Mouse (Mus musculus): ENCODE data around the gene Prkd3. TPM values are rescaled to one million over a fixed set of nuclear protein-coding genes. Genes with fewer than 3 reads are reported as not detected.

Prkd3 gene
- total and polyA plus RNA-seq, 3 experiments: 4.8 to 5.7 TPM; not detected in 1

DNA sequence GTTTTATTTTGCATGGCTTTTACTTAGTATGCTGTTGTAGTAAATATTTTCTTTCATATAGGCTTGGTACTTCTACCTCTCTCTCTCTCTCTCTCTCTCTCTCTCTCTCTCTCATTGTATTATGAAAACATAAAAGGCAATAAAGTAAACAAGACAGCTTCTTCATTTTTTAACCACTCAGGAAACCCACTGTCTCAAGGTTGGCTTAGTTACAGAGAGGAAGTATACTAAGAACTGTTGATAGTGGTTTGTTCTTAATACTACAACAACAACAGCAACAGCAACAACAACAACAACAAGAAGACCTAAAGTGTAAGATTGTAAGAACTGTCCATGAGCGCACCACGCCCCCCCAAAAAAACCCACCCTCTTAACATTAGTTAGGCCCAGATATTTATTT lies 23.1 kb upstream of the Prkd3 start (continued):
- TF ChIP-seq EP300 (IDR thresholded peaks at IDR 0.05; ENCODE audit: low read depth in 1 of 2, low read length in 2 of 2): no peak
- no peak for TF ChIP-seq JUND (IDR thresholded peaks at IDR 0.05; ENCODE audit: low read depth, low read length)
- no peak for TF ChIP-seq MYB (IDR thresholded peaks at IDR 0.05; ENCODE audit: low read depth, low read length)
- no peak for TF ChIP-seq USF2 (IDR thresholded peaks at IDR 0.05; ENCODE audit: borderline replicate concordance in 1 of 2, insufficient read depth in 1 of 2, low read depth in 1 of 2, low read length in 2 of 2)
- no peak for TF ChIP-seq TAL1 (IDR thresholded peaks at IDR 0.05; ENCODE audit: low read length)
- TF ChIP-seq TCF12 (IDR thresholded peaks at IDR 0.05; ENCODE audit: low read depth, low read length): no peak

DNA sequence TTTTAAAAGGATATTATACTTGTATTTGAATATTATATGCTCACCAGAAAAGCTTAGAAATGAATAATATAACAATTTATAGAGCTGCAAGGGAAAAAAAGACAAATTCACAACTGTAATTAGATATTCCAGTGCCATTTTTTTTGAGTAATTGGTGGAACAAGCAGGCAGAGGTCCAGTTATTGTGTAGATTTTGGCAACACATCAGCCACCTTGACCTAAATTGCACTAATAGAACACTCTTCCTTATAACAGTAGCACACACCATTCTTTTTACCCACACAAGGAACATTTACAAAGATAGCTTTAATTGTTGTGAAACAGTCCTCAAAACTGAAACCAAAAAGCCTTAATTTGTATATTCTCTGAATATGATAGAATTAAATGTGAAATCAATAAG lies 19.0 kb upstream of the Prkd3 start:
- Histone ChIP-seq H3K27ac (ENCODE audit: control insufficient read depth, low read depth, low read length) (no peak overlapping the region), H3K4me3 (ENCODE audit: control insufficient read depth in 1 of 2, insufficient read depth in 1 of 2, low read depth in 2 of 2, low read length in 2 of 2) (no peak overlapping the region), H3K4me1 (ENCODE audit: control insufficient read depth in 1 of 2, insufficient read depth in 2 of 2, low read length in 2 of 2) (no peaks in the 10 kb centered on the region), H3K79me2 (ENCODE audit: control insufficient read depth, insufficient read depth, low read length, poor library complexity) (no peaks in the 10 kb centered on the region), H3K36me3 (ENCODE audit: control insufficient read depth in 1 of 2, insufficient read depth in 2 of 2, low read length in 2 of 2) (no peaks in the 10 kb centered on the region), H3K27me3 (ENCODE audit: control insufficient read depth in 1 of 2, insufficient read depth in 2 of 2, low read length in 2 of 2) (no peaks in the 10 kb centered on the region), H3K9ac (ENCODE audit: control insufficient read depth, low read depth, low read length, poor library complexity, severe bottlenecking) (no peak overlapping the region), H3K9me3 (replicated peaks; ENCODE audit: insufficient read depth, low read length) (no peaks in the 10 kb centered on the region)
- DNase-seq (ENCODE audit: low read depth, low spot score): no peak
- TF ChIP-seq UBTF (IDR thresholded peaks at IDR 0.05; ENCODE audit: borderline replicate concordance, insufficient read depth, low read depth, low read length): no peak

GRCm38 (mm10) chr17:79032782-79033181 lies 12.2 kb upstream of the Prkd3 start:
- no peak for DNase-seq (ENCODE audit: low read depth, low spot score)
- TF ChIP-seq HCFC1 (IDR thresholded peaks at IDR 0.05; ENCODE audit: low read depth, low read length) (no peak), ZNF384 (IDR thresholded peaks at IDR 0.05; ENCODE audit: low read depth, low read length) (no peak), RAD21 (IDR thresholded peaks at IDR 0.05; ENCODE audit: low read depth, low read length) (no peak), CHD2 (IDR thresholded peaks at IDR 0.05; ENCODE audit: low read length) (no peak), MAZ (IDR thresholded peaks at IDR 0.05; ENCODE audit: low read depth, low read length) (no peak), NRF1 (IDR thresholded peaks at IDR 0.05; ENCODE audit: insufficient read depth, low read depth, low read length, poor library complexity, severe bottlenecking) (no peak), TAL1 (IDR thresholded peaks at IDR 0.05; ENCODE audit: low read length) (no peak), BHLHE40 (IDR thresholded peaks at IDR 0.05; ENCODE audit: borderline replicate concordance, low read depth, low read length) (no peak), MAFK (IDR thresholded peaks at IDR 0.05; ENCODE audit: borderline replicate concordance, low read depth, low read length) (no peak), CTCF (IDR thresholded peaks at IDR 0.05 in 2 of 3, conservative IDR thresholded peaks at IDR 0.05 in 1 of 3; ENCODE audit: control insufficient read depth in 1 of 3, insufficient read depth in 1 of 3, low read depth in 2 of 3, low read length in 3 of 3, poor library complexity in 1 of 3, severe bottlenecking in 1 of 3) (no peak), ZC3H11A (IDR thresholded peaks at IDR 0.05; ENCODE audit: low read depth, low read length) (no peak), SIN3A (IDR thresholded peaks at IDR 0.05; ENCODE audit: low read length) (no peak), USF1 (IDR thresholded peaks at IDR 0.05; ENCODE audit: low read depth, low read length) (no peak), POLR2AphosphoS5 (IDR thresholded peaks at IDR 0.05; ENCODE audit: borderline replicate concordance, low read depth, low read length) (no peak), CHD1 (IDR thresholded peaks at IDR 0.05; ENCODE audit: low read depth, low read length) (no peak), MYC (IDR thresholded peaks at IDR 0.05; ENCODE audit: low read depth, low read length) (no peak), RCOR1 (IDR thresholded peaks at IDR 0.05; ENCODE audit: low read depth, low read length) (no peak), MXI1 (IDR thresholded peaks at IDR 0.05; ENCODE audit: low read depth, low read length) (no peak), SMC3 (IDR thresholded peaks at IDR 0.05; ENCODE audit: low read depth, low read length) (no peak), ZMIZ1 (IDR thresholded peaks at IDR 0.05; ENCODE audit: low read depth, low read length) (no peak)

More at GRCm38 (mm10) chr17:79032782-79033181, 12.2 kb upstream of the Prkd3 start:
- Histone ChIP-seq H3K4me1 (ENCODE audit: control insufficient read depth in 1 of 2, insufficient read depth in 2 of 2, low read length in 2 of 2) (no peaks in the 10 kb centered on the region), H3K4me3 (ENCODE audit: control insufficient read depth in 1 of 2, insufficient read depth in 1 of 2, low read depth in 2 of 2, low read length in 2 of 2) (no peak overlapping the region), H3K36me3 (ENCODE audit: control insufficient read depth in 1 of 2, insufficient read depth in 2 of 2, low read length in 2 of 2) (no peaks in the 10 kb centered on the region), H3K9ac (ENCODE audit: control insufficient read depth, low read depth, low read length, poor library complexity, severe bottlenecking) (no peak overlapping the region), H3K27me3 (ENCODE audit: control insufficient read depth in 1 of 2, insufficient read depth in 2 of 2, low read length in 2 of 2) (no peaks in the 10 kb centered on the region), H3K9me3 (replicated peaks; ENCODE audit: insufficient read depth, low read length) (no peaks in the 10 kb centered on the region), H3K79me2 (ENCODE audit: control insufficient read depth, insufficient read depth, low read length, poor library complexity) (no peaks in the 10 kb centered on the region), H3K27ac (ENCODE audit: control insufficient read depth, low read depth, low read length) (no peak overlapping the region)
